25 mouse cellular contexts compared by ENCODE assay signal in genomic region chr12:95790146-95790545, GRCm38 (mm10).
"Had no signal": no experiment of that assay in that cellular context is flagged by ENCODE, and none has a peak within 500 bp of the region (broad histone marks: within the 10 kb centered on the region; RNA-seq: fewer than 3 reads in every experiment).

No protein-coding gene starts in this region.

- DNase-seq: gastrocnemius, postnatal 10 days; gastrocnemius, postnatal 25 days; heart, adult 18-20 months; heart, postnatal 14 days; heart, postnatal 36 days; kidney, adult 11 months; kidney, adult 2 months; kidney, adult 9 months; kidney, postnatal 14 days; kidney, postnatal 36 days; layer of hippocampus, adult 9-11 months; liver; liver, embryonic 13.5 days; liver, postnatal 0 days had no signal

- H3K9ac ChIP-seq: heart, embryonic 13.5 days; heart, embryonic 15.5 days; hindbrain, embryonic 13.5 days; hindbrain, embryonic 15.5 days; kidney, embryonic 15.5 days; limb, embryonic 12.5 days; liver, embryonic 13.5 days; liver, embryonic 15.5 days; liver, postnatal 0 days had no signal

- H3K4me3 ChIP-seq: heart, embryonic 13.5 days; heart, embryonic 15.5 days; hindbrain, embryonic 13.5 days; hindbrain, embryonic 15.5 days; kidney, embryonic 15.5 days; left cerebral cortex, adult 2 months; limb, embryonic 10.5 days; limb, embryonic 12.5 days; liver, embryonic 13.5 days; liver, embryonic 15.5 days had no signal

- H3K27me3 ChIP-seq: heart, embryonic 13.5 days; heart, embryonic 15.5 days; hindbrain, embryonic 13.5 days; hindbrain, embryonic 15.5 days; kidney, embryonic 15.5 days; limb, embryonic 12.5 days; liver, embryonic 13.5 days; liver, embryonic 15.5 days had no signal

- H3K27ac ChIP-seq: heart, embryonic 13.5 days; heart, embryonic 15.5 days; hindbrain, embryonic 13.5 days; hindbrain, embryonic 15.5 days; hindbrain, postnatal 0 days; kidney, embryonic 15.5 days; kidney, postnatal 0 days; left cerebral cortex, adult 2 months; limb, embryonic 10.5 days; limb, embryonic 12.5 days; liver, embryonic 13.5 days; liver, embryonic 15.5 days had no signal

- H3K36me3 ChIP-seq: heart, embryonic 15.5 days; hindbrain, embryonic 13.5 days; hindbrain, embryonic 15.5 days; kidney, embryonic 15.5 days; limb, embryonic 10.5 days; limb, embryonic 12.5 days; liver, embryonic 13.5 days; liver, embryonic 15.5 days had no signal

- H3K4me1 ChIP-seq: heart, embryonic 13.5 days; heart, embryonic 15.5 days; hindbrain, embryonic 13.5 days; hindbrain, embryonic 15.5 days; kidney, embryonic 15.5 days; limb, embryonic 10.5 days; limb, embryonic 12.5 days; liver, embryonic 13.5 days; liver, embryonic 15.5 days had no signal
